Mouse (Mus musculus): Measurements from ENCODE around the gene Otoa. TPM values are rescaled to one million over a fixed set of nuclear protein-coding genes. Genes with fewer than 3 reads are reported as not detected.

Otoa gene
- polyA plus RNA-seq, 1 experiment = 0.81 TPM

DNA sequence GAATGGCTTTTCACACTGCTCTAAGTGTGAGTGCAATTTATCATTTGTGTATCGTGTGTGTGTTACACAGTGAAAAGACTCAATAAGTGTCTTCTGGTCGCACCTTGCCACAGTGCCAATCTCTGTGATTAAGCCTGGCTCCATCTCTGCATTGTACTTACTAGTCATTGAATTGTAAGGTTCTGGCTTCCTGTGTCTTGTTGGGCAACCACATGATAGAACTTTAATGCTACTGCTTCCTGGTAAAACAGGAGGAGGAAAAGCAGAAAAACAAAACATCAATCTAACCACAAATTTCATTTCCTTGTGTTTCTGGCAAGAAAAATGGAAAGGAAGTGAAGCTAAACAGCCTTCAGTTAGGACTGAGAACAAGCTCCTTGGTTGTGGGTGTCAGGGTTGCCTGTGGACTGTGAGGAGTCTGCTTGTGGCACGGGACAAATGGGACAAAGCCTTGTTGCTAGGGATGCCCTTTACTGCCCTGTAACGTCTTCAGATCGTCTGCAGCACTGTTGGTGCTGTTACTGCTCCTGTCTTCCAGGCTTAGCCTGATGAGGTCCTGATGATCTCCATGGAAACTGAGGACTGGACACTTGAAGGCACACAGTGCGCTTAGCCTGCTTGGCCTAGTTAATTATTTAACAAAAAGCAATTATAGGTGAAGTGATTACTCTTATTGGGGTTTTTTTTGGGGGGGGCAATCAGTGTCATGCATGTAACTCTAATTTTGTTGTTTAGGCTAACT is 21.8 kb upstream of the Otoa start:
- WGBS = 30% methylated on average over 6 of the region's 6 CpGs
- no peak overlapping the region for H3K4me3 ChIP-seq (ENCODE audit: control insufficient read depth, insufficient read depth, low read length)
- peaks cover 11% of the 10 kb centered on the region for H3K4me1 ChIP-seq (replicated peaks; ENCODE audit: control insufficient read depth, insufficient read depth, low read length)
- H3K27ac ChIP-seq (ENCODE audit: control insufficient read depth, insufficient read depth, low read length) = peak overlapping the region; percentile 65
- DNase-seq = peak; percentile 18
- TF ChIP-seq POLR2A (IDR thresholded peaks at IDR 0.05; ENCODE audit: control insufficient read depth, extremely low read depth, insufficient read depth, low read length, poor library complexity) (no peak), CTCF (IDR thresholded peaks at IDR 0.05; ENCODE audit: borderline replicate concordance, control insufficient read depth, extremely low read depth, insufficient read depth, low read length, poor library complexity) (no peak)
- peaks cover 4% of the 10 kb centered on the region for H3K36me3 ChIP-seq (ENCODE audit: control insufficient read depth, insufficient read depth, low read length)
- no peaks in the 10 kb centered on the region for H3K27me3 ChIP-seq (ENCODE audit: control insufficient read depth, insufficient read depth, low read length)

DNA sequence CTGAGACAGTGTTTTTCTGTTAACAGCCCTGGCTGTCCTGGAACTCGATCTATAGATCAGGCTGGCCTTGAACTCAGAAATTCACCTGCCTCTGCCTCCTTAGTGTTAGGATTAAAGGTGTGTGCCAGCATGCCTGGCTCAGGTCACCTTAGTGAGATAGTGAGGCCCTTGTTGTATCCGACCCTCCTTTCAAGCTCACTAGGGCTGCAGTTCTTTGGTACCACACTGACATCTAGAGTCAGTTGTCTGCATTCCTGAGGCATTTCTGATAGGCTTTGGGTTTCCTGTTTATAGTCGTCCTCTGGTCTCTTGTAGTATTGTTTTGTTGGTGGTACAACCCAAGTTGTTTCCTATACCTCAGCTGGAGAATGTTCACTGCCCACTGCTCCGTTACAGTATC is 17.1 kb upstream of the Otoa start:
- 67% methylated on average over 4 of the region's 4 CpGs for WGBS
- Histone ChIP-seq H3K36me3 (ENCODE audit: control insufficient read depth, insufficient read depth, low read length) (no peaks in the 10 kb centered on the region), H3K27ac (ENCODE audit: control insufficient read depth, insufficient read depth, low read length) (no peak overlapping the region), H3K4me3 (ENCODE audit: control insufficient read depth, insufficient read depth, low read length) (no peak overlapping the region), H3K27me3 (ENCODE audit: control insufficient read depth, insufficient read depth, low read length) (no peaks in the 10 kb centered on the region), H3K4me1 (replicated peaks; ENCODE audit: control insufficient read depth, insufficient read depth, low read length) (peaks cover 5% of the 10 kb centered on the region)
- TF ChIP-seq CTCF (IDR thresholded peaks at IDR 0.05; ENCODE audit: borderline replicate concordance, control insufficient read depth, extremely low read depth, insufficient read depth, low read length, poor library complexity) (no peak), POLR2A (IDR thresholded peaks at IDR 0.05; ENCODE audit: control insufficient read depth, extremely low read depth, insufficient read depth, low read length, poor library complexity) (no peak)
- peak; percentile 30 for DNase-seq

DNA sequence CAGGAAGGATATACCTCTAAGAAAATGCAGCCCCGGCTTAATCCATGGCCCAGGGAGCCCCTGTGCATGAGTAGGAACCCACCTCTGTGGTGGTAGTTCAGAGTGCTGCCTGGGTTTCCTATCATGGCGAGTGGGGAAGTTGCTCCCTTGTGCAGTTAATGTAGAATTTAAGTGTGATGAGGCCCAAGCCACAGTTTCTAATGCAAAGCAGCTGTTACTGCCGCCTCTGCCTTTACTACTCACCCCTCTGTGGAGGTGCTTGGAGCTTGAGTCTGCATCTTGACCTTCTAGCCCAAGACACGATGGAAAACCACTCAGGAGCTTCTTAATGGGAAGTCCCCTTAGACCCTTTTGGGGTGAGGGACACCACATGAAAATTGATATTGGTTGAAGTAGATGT is 10.2 kb upstream of the Otoa start:
- WGBS = 93% methylated on average over 4 of the region's 4 CpGs
- DNase-seq = no peak

DNA sequence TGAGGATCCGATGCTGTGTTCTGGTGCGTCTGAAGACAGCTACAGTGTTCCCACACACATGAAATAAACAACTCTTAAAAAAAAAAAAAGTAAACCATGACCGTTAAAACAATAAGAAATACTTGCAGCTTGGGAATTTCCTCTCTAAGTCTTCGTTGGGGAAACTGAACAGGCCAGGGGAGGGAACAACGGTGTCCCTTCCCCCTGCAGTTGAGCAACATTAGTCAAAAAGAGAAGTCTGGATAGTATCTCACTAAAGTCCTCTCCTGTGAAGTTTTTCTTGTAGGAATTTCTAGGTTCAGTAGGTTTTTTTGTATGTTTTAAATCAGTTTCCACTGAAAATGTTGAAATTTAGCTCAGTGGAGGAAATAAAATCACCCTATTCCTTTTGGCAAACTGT is 8.9 kb upstream of the Otoa start:
- no peak for TF ChIP-seq CTCF (IDR thresholded peaks at IDR 0.05; ENCODE audit: borderline replicate concordance, control insufficient read depth, extremely low read depth, insufficient read depth, low read length, poor library complexity)
- no peak for TF ChIP-seq POLR2A (IDR thresholded peaks at IDR 0.05; ENCODE audit: control insufficient read depth, extremely low read depth, insufficient read depth, low read length, poor library complexity)
- Histone ChIP-seq H3K4me1 (replicated peaks; ENCODE audit: control insufficient read depth, insufficient read depth, low read length) (no peaks in the 10 kb centered on the region), H3K4me3 (ENCODE audit: control insufficient read depth, insufficient read depth, low read length) (no peak overlapping the region), H3K27me3 (ENCODE audit: control insufficient read depth, insufficient read depth, low read length) (no peaks in the 10 kb centered on the region), H3K27ac (ENCODE audit: control insufficient read depth, insufficient read depth, low read length) (no peak overlapping the region), H3K36me3 (ENCODE audit: control insufficient read depth, insufficient read depth, low read length) (no peaks in the 10 kb centered on the region; the same call in 1 of the 2 replicates)
- 86% methylated on average over 5 of the region's 5 CpGs for WGBS
- no peak for DNase-seq

More for the DNA sequence above, 10.2 kb upstream of the Otoa start:
- no peaks in the 10 kb centered on the region for H3K4me1 ChIP-seq (replicated peaks; ENCODE audit: control insufficient read depth, insufficient read depth, low read length)
- no peaks in the 10 kb centered on the region for H3K27me3 ChIP-seq (ENCODE audit: control insufficient read depth, insufficient read depth, low read length)
- TF ChIP-seq POLR2A (IDR thresholded peaks at IDR 0.05; ENCODE audit: control insufficient read depth, extremely low read depth, insufficient read depth, low read length, poor library complexity) = no peak
- no peak for TF ChIP-seq CTCF (IDR thresholded peaks at IDR 0.05; ENCODE audit: borderline replicate concordance, control insufficient read depth, extremely low read depth, insufficient read depth, low read length, poor library complexity)
- no peaks in the 10 kb centered on the region; the same call in 1 of the 2 replicates for H3K36me3 ChIP-seq (ENCODE audit: control insufficient read depth, insufficient read depth, low read length)
- H3K27ac ChIP-seq (ENCODE audit: control insufficient read depth, insufficient read depth, low read length) = no peak overlapping the region
- H3K4me3 ChIP-seq (ENCODE audit: control insufficient read depth, insufficient read depth, low read length) = no peak overlapping the region

DNA sequence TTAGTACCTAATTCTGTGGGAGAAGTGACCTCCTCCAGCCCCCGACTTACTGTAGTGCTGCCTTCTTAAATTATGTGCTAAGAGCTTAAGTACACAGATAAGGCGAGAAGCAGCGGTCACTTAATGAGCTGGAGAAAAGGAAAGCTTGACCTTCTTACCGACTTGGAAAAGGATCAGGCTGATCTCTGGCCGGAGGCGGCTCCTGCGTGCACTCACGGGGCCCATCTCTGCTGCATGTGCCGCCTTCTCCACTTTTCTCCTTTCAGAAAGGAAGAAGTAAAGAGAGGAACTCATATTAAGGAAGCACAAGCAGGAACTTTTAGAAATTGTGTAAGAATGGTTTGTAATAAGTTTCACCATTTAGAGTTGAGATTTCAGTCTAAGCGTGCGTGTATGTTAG is 7.2 kb upstream of the Otoa start, which contains the start of gene Igsf6:
Igsf6 (minus strand) TSS at position 292 of the 400 bp plus-strand sequence.
- Histone ChIP-seq H3K4me1 (replicated peaks; ENCODE audit: control insufficient read depth, insufficient read depth, low read length) (no peaks in the 10 kb centered on the region), H3K27me3 (ENCODE audit: control insufficient read depth, insufficient read depth, low read length) (no peaks in the 10 kb centered on the region), H3K36me3 (ENCODE audit: control insufficient read depth, insufficient read depth, low read length) (no peaks in the 10 kb centered on the region; the same call in 1 of the 2 replicates), H3K27ac (ENCODE audit: control insufficient read depth, insufficient read depth, low read length) (no peak within 1 kb of the TSS), H3K4me3 (ENCODE audit: control insufficient read depth, insufficient read depth, low read length) (no peak within 1 kb of the TSS)
- DNase-seq = no peak
- TF ChIP-seq POLR2A (IDR thresholded peaks at IDR 0.05; ENCODE audit: control insufficient read depth, extremely low read depth, insufficient read depth, low read length, poor library complexity) (no peak), CTCF (IDR thresholded peaks at IDR 0.05; ENCODE audit: borderline replicate concordance, control insufficient read depth, extremely low read depth, insufficient read depth, low read length, poor library complexity) (no peak)
- 82% methylated on average over 11 of the region's 11 CpGs for WGBS

DNA sequence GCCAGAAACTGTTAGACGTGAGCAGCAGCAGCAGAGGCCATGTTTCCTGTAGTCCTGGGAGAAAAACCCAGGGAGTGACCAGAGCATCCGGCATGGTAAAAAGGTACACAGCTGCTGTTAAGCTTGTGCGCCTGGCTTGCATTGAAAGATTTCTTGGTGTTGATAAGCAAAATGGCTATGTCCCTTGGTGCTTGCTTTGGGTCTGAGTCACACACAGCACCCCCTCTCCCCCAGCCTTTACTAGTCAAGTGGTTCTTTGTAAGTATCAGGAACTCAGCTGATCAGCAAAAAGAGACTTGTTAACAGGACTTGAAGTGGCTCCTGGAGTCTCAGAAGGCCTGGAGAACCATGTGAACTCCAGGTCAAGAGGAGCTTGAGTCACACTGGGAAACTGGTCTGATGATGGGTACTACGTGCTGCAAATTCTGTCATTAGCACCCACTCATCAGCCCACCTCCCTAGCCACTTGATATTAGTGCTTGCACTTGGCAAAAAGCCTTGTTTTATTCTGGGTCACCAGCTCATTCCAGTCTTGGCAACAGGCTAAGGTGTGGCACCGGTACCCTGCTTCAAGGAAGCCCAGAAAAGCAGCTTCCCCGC is 6.5 kb upstream of the Otoa start:
- no peaks in the 10 kb centered on the region; the same call in 1 of the 2 replicates for H3K36me3 ChIP-seq (ENCODE audit: control insufficient read depth, insufficient read depth, low read length)
- no peak for TF ChIP-seq POLR2A (IDR thresholded peaks at IDR 0.05; ENCODE audit: control insufficient read depth, extremely low read depth, insufficient read depth, low read length, poor library complexity)
- no peak for TF ChIP-seq CTCF (IDR thresholded peaks at IDR 0.05; ENCODE audit: borderline replicate concordance, control insufficient read depth, extremely low read depth, insufficient read depth, low read length, poor library complexity)
- H3K4me1 ChIP-seq (replicated peaks; ENCODE audit: control insufficient read depth, insufficient read depth, low read length) = no peaks in the 10 kb centered on the region
- no peak overlapping the region for H3K27ac ChIP-seq (ENCODE audit: control insufficient read depth, insufficient read depth, low read length)
- no peak overlapping the region for H3K4me3 ChIP-seq (ENCODE audit: control insufficient read depth, insufficient read depth, low read length)
- no peak for DNase-seq
- WGBS = 90% methylated on average over 6 of the region's 6 CpGs
- no peaks in the 10 kb centered on the region for H3K27me3 ChIP-seq (ENCODE audit: control insufficient read depth, insufficient read depth, low read length)
